Mouse (Mus musculus): ENCODE results near the gene Zfp334. TPM values are rescaled to one million over a fixed set of nuclear protein-coding genes. Genes with fewer than 3 reads are reported as not detected.

Gene Zfp334
- polyA plus RNA-seq, 1 experiment from 2014 or later, result 13.9 TPM

DNA sequence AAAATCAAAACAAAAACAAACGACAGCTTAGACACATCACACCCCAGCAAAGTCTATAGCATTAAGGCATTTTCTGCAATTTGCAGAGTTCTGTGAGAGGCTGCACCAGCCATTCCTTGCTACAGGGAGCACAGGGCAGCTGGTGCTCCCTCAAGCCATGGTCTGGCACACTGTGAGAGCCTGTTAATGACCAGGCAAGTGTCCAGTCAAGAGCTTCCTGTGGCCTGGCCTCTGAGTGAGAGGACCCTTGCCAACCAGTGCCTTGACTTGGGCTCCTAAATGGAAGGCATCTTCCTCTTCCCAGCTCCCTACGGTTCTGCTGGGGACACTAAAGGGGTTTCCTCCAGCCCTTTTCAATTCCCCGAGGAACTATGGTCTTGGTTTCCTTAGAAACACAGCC is 25.8 kb upstream of the Zfp334 start:
- Histone ChIP-seq H3K9ac (ENCODE audit: low read depth, low read length) (no peak overlapping the region), H3K9me3 (ENCODE audit: control insufficient read depth, low read length) (no peaks in the 10 kb centered on the region), H3K27me3 (ENCODE audit: control insufficient read depth, insufficient read depth, low read length) (no peaks in the 10 kb centered on the region), H3K4me1 (ENCODE audit: control insufficient read depth, insufficient read depth, low read length) (0 out of 2 replicates have a peak, but pooled peaks cover 3% of the 10 kb centered on the region), H3K27ac (ENCODE audit: low read depth, low read length) (no peak overlapping the region), H3K36me3 (ENCODE audit: control insufficient read depth, insufficient read depth, low read length) (no peaks in the 10 kb centered on the region), H3K4me3 (ENCODE audit: low read length) (no peak overlapping the region), H3K4me2 (replicated peaks; ENCODE audit: low read depth, low read length) (no peak overlapping the region)
- no peak for ATAC-seq (ENCODE audit: low FRiP score, low TSS enrichment)
- 55% methylated on average over 3 of the region's 3 CpGs for WGBS

GRCm38 (mm10) chr2:165407700-165408301 is 19.7 kb upstream of the Zfp334 start:
- Histone ChIP-seq H3K4me3 (ENCODE audit: low read length) (no peak overlapping the region), H3K27ac (ENCODE audit: low read depth, low read length) (no peak overlapping the region), H3K36me3 (ENCODE audit: control insufficient read depth, insufficient read depth, low read length) (no peaks in the 10 kb centered on the region), H3K9ac (ENCODE audit: low read depth, low read length) (no peak overlapping the region), H3K9me3 (ENCODE audit: control insufficient read depth, low read length) (0 out of 2 replicates have a peak, but pooled peaks cover 2% of the 10 kb centered on the region), H3K4me1 (ENCODE audit: control insufficient read depth, insufficient read depth, low read length) (no peaks in the 10 kb centered on the region), H3K27me3 (ENCODE audit: control insufficient read depth, insufficient read depth, low read length) (no peaks in the 10 kb centered on the region), H3K4me2 (replicated peaks; ENCODE audit: low read depth, low read length) (no peak overlapping the region)
- no peak for ATAC-seq (ENCODE audit: low FRiP score, low TSS enrichment)
- 56% methylated on average over 10 of the region's 10 CpGs for WGBS

- Histone ChIP-seq H3K27me3 (ENCODE audit: control insufficient read depth, insufficient read depth, low read length) (no peaks in the 10 kb centered on the region), H3K4me3 (ENCODE audit: low read length) (no peak overlapping the region), H3K4me2 (replicated peaks; ENCODE audit: low read depth, low read length) (no peak overlapping the region), H3K9ac (ENCODE audit: low read depth, low read length) (no peak overlapping the region), H3K9me3 (ENCODE audit: control insufficient read depth, low read length) (0 out of 2 replicates have a peak, but pooled peaks cover 2% of the 10 kb centered on the region), H3K36me3 (ENCODE audit: control insufficient read depth, insufficient read depth, low read length) (no peaks in the 10 kb centered on the region), H3K27ac (ENCODE audit: low read depth, low read length) (no peak overlapping the region), H3K4me1 (ENCODE audit: control insufficient read depth, insufficient read depth, low read length) (no peaks in the 10 kb centered on the region)
- 63% methylated on average over 6 of the region's 6 CpGs for WGBS
- ATAC-seq (ENCODE audit: low FRiP score, low TSS enrichment), result no peak
Measured at GRCm38 (mm10) chr2:165405351-165405750, 17.3 kb upstream of the Zfp334 start.

- ATAC-seq (ENCODE audit: low FRiP score, low TSS enrichment), result no peak
- H3K4me2 ChIP-seq (replicated peaks; ENCODE audit: low read depth, low read length), result no peak overlapping the region
- H3K27me3 ChIP-seq (ENCODE audit: control insufficient read depth, insufficient read depth, low read length), result no peaks in the 10 kb centered on the region
- no peak overlapping the region for H3K9ac ChIP-seq (ENCODE audit: low read depth, low read length)
- no peak overlapping the region for H3K4me3 ChIP-seq (ENCODE audit: low read length)
- WGBS, result 74% methylated on average over 9 of the region's 9 CpGs
- H3K27ac ChIP-seq (ENCODE audit: low read depth, low read length), result no peak overlapping the region
- no peaks in the 10 kb centered on the region for H3K4me1 ChIP-seq (ENCODE audit: control insufficient read depth, insufficient read depth, low read length)
- H3K36me3 ChIP-seq (ENCODE audit: control insufficient read depth, insufficient read depth, low read length), result no peaks in the 10 kb centered on the region
- 0 out of 2 replicates have a peak, but pooled peaks cover 2% of the 10 kb centered on the region for H3K9me3 ChIP-seq (ENCODE audit: control insufficient read depth, low read length)
Measured at GRCm38 (mm10) chr2:165404951-165405350, 16.9 kb upstream of the Zfp334 start.

DNA sequence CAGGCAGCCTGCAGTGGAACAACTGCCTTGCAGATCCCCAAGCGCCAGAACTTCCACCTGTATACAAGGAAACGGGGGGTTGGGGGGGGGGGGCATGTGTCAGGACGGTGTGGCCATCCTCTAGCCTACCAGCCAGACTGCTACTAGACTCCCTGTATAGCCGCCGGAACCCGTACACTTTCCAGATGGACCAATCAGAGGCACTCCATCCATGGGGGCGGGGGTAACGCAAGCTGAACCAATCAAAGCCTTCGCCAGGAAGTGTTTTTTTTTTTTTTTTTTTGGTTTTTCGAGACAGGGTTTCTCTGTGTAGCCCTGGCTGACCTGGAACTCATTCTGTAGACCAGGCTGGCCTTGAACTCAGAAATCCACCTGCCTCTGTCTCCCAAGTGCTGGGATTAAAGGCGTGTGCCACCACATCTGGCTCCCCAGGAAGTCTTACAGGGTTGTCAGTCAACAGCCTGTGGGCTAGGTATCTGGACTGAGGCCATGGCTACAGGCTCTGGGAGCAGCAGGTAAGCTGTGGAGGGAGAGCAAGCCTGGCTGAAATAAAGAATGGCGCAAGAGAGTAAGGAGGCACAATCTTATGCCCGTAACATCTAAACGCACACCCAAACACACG is 10.2 kb upstream of the Zfp334 start:
- no peak for ATAC-seq (ENCODE audit: low FRiP score, low TSS enrichment)
- no peaks in the 10 kb centered on the region for H3K9me3 ChIP-seq (ENCODE audit: control insufficient read depth, low read length)
- H3K27me3 ChIP-seq (ENCODE audit: control insufficient read depth, insufficient read depth, low read length), result no peaks in the 10 kb centered on the region
- WGBS, result 63% methylated on average over 14 of the region's 15 CpGs
- H3K4me2 ChIP-seq (replicated peaks; ENCODE audit: low read depth, low read length), result no peak overlapping the region
- H3K36me3 ChIP-seq (ENCODE audit: control insufficient read depth, insufficient read depth, low read length), result no peaks in the 10 kb centered on the region
- no peak overlapping the region for H3K4me3 ChIP-seq (ENCODE audit: low read length)
- H3K9ac ChIP-seq (ENCODE audit: low read depth, low read length), result no peak overlapping the region
- H3K4me1 ChIP-seq (ENCODE audit: control insufficient read depth, insufficient read depth, low read length), result 0 out of 2 replicates have a peak, but pooled peaks cover 4% of the 10 kb centered on the region
- H3K27ac ChIP-seq (ENCODE audit: low read depth, low read length), result no peak overlapping the region

DNA sequence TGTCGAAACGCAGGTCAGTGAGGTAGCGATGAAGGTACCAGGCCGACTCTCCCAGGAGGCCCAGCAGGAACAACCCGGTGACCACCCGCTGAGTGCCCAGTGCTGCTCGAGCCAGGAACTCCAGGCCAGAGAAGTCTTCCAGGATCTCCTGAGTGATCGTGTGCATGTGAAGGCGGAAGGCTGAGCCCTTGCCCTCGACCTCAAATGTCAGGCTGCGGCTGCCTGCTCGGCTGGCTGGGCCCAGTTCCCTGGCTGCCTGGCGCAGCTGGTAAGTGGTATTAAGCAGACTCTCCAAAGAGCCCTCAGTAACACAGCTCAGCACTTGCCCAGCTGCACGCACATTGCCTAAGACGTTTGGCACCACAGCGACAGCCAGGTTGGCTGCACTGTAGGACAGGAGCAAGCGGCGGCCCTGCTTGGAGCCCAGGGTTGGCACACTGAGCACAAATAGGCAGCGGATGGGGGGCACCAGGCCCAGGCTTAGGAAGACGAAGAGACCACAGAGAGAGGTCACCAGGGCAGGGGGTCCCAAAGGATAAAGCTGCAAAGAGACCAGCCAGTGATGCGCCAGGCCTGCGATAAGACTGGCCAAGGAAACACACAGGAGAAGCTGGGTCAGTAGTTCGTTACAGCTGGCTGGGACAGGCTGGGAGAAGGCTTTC is 9.6 kb upstream of the Zfp334 start:
- no peak overlapping the region for H3K4me2 ChIP-seq (replicated peaks; ENCODE audit: low read depth, low read length)
- no peak overlapping the region for H3K4me3 ChIP-seq (ENCODE audit: low read length)
- WGBS, result 70% methylated on average over 23 of the region's 23 CpGs
- H3K4me1 ChIP-seq (ENCODE audit: control insufficient read depth, insufficient read depth, low read length), result 0 out of 2 replicates have a peak, but pooled peaks cover 4% of the 10 kb centered on the region
- no peak overlapping the region for H3K27ac ChIP-seq (ENCODE audit: low read depth, low read length)
- no peak for ATAC-seq (ENCODE audit: low FRiP score, low TSS enrichment)
- H3K9me3 ChIP-seq (ENCODE audit: control insufficient read depth, low read length), result no peaks in the 10 kb centered on the region
- no peaks in the 10 kb centered on the region for H3K27me3 ChIP-seq (ENCODE audit: control insufficient read depth, insufficient read depth, low read length)
- H3K36me3 ChIP-seq (ENCODE audit: control insufficient read depth, insufficient read depth, low read length), result no peaks in the 10 kb centered on the region
- no peak overlapping the region for H3K9ac ChIP-seq (ENCODE audit: low read depth, low read length)

DNA sequence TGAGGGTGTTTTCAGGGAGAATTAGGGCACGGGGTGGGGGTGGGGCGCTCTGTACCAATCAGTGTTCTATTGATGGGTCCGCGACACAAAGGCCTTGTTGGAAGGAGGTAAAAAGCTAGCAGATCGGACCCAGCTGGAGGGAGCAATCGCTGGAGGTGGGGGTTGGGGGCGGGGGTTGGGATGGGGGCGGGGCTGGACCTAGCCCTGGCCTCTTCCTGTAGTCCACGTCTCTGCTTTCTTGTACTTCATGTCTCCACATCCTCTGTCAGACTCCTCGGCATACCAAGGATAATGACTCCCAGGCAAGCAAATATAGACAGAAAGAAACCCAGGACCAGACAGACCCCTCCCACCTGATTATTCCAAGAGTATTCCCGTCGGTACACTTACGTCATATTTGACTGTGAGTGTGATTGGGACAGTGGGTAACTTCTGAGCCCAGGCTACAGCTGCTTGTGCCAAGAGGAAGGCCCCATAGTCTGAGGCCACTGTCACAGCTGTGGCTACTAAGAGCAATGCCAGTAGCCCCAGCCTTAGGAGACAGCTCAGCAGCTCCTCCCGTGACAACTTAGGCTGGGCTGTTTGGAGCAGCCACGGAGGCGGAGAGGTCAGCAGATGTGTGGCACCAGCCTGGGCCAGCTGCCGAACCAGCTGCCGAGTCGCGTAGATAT is 8.9 kb upstream of the Zfp334 start:
- H3K4me3 ChIP-seq (ENCODE audit: low read length), result no peak overlapping the region
- no peak overlapping the region for H3K27ac ChIP-seq (ENCODE audit: low read depth, low read length)
- H3K27me3 ChIP-seq (ENCODE audit: control insufficient read depth, insufficient read depth, low read length), result no peaks in the 10 kb centered on the region
- no peak overlapping the region for H3K9ac ChIP-seq (ENCODE audit: low read depth, low read length)
- 49% methylated on average over 20 of the region's 20 CpGs for WGBS
- no peaks in the 10 kb centered on the region for H3K9me3 ChIP-seq (ENCODE audit: control insufficient read depth, low read length)
- no peak overlapping the region for H3K4me2 ChIP-seq (replicated peaks; ENCODE audit: low read depth, low read length)
- 0 out of 2 replicates have a peak, but pooled peaks cover 4% of the 10 kb centered on the region for H3K4me1 ChIP-seq (ENCODE audit: control insufficient read depth, insufficient read depth, low read length)
- ATAC-seq (ENCODE audit: low FRiP score, low TSS enrichment), result 0 out of 2 replicates have a peak, but pooled peaks have one; percentile 21
- H3K36me3 ChIP-seq (ENCODE audit: control insufficient read depth, insufficient read depth, low read length), result no peaks in the 10 kb centered on the region

- H3K36me3 ChIP-seq (ENCODE audit: control insufficient read depth, insufficient read depth, low read length), result no peaks in the 10 kb centered on the region
- 88% methylated on average over 4 of the region's 4 CpGs for WGBS
- H3K27me3 ChIP-seq (ENCODE audit: control insufficient read depth, insufficient read depth, low read length), result no peaks in the 10 kb centered on the region
- H3K4me3 ChIP-seq (ENCODE audit: low read length), result no peak overlapping the region
- H3K4me1 ChIP-seq (ENCODE audit: control insufficient read depth, insufficient read depth, low read length), result no peaks in the 10 kb centered on the region
- no peak for ATAC-seq (ENCODE audit: low FRiP score, low TSS enrichment)
- no peak overlapping the region for H3K9ac ChIP-seq (ENCODE audit: low read depth, low read length)
- no peak overlapping the region for H3K27ac ChIP-seq (ENCODE audit: low read depth, low read length)
- H3K4me2 ChIP-seq (replicated peaks; ENCODE audit: low read depth, low read length), result no peak overlapping the region
- no peaks in the 10 kb centered on the region for H3K9me3 ChIP-seq (ENCODE audit: control insufficient read depth, low read length)
Measured at GRCm38 (mm10) chr2:165392156-165392555, 4.1 kb upstream of the Zfp334 start.

Data from kidney, embryonic 14.5 days (tissue).